Mouse (Mus musculus): Measurements from ENCODE around the gene G6pc3. TPM values are rescaled to one million over a fixed set of nuclear protein-coding genes. Genes with fewer than 3 reads are reported as not detected.
A peak's percentile ranks its signal among the peaks of the same experiment; 100 is the strongest.

G6pc3 gene
- polyA plus RNA-seq, 1 experiment from 2014 or later: 32.3 TPM

DNA sequence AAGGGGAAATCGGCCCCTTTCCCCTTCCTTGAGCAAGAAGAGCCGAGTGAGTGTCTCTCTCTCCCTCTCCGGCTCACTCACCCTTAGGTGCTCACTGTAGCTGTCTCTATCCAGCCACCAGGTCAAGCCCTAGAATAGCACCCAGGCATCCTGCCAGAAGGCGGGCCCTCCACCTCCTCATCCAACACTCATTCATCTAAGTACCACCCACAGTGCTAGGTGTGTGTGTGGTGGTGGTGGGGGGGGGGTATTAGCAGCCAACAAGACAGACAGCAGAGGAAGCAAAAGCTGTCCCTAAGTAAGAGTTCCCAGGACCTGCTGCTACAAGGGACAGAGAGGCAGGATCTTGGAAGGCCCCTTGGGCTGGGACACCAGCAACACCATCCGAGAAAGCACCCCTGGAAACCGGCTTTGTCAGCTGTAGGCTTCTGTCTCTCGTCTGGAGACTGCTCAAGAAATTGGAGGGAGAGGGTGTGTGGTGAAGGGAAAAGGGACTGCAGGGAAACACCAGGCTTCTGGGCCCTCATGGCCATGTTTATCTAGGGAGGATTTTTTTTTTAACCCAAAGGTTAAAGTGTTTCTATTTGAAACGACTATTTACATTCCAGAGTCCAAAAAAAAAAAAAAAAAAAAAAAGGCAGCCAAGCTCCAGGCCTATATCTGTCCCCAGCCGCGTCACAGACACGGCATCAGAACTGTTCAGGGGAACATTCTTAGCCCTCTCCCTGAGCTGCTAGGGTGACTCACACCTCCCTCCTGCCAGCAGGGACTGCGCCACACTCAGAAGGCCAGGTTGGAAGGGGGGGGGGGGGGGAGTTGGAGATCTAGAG lies 26.9 kb downstream of the G6pc3 start:
- peaks cover 82% of the 10 kb centered on the region for H3K4me1 ChIP-seq (replicated peaks)
- H3K36me3 ChIP-seq: peaks cover 45% of the 10 kb centered on the region
- peak overlapping the region; percentile 62; the same call in 1 of the 2 replicates for H3K27ac ChIP-seq
- no peaks in the 10 kb centered on the region for H3K9me3 ChIP-seq
- DNase-seq (ENCODE audit: low spot score): no peak
- WGBS: 56% methylated on average over 12 of the region's 12 CpGs
- H3K4me3 ChIP-seq: no peak overlapping the region
- no peaks in the 10 kb centered on the region for H3K27me3 ChIP-seq (ENCODE audit: insufficient read depth, poor library complexity, severe bottlenecking)

DNA sequence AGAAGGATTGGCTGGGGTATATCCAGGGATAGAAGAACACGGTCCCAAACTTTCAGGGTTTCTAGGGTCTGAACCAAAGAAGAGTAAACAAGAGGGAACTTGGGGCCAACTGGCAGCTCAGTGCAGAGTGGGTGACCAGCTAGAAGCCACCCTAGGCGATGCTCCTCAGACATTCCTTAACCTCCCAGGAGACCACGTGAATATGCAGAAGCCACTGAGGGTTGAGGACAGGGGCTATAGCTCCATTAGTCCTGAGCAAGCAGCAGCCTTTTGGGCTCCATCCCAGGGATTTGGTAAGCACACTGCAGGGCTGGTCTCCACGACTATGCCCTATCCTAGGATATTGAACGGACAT lies 27.4 kb downstream of the G6pc3 start:
- 51% methylated on average over 5 of the region's 5 CpGs for WGBS
- Histone ChIP-seq H3K36me3 (peaks cover 46% of the 10 kb centered on the region), H3K4me3 (0 out of 2 replicates have a peak overlapping the region, but pooled peaks have one; percentile 36), H3K27me3 (ENCODE audit: insufficient read depth, poor library complexity, severe bottlenecking) (no peaks in the 10 kb centered on the region), H3K9me3 (no peaks in the 10 kb centered on the region), H3K27ac (0 out of 2 replicates have a peak overlapping the region, but pooled peaks have one; percentile 12), H3K4me1 (replicated peaks) (peaks cover 78% of the 10 kb centered on the region)
- no peak for DNase-seq (ENCODE audit: low spot score)

DNA sequence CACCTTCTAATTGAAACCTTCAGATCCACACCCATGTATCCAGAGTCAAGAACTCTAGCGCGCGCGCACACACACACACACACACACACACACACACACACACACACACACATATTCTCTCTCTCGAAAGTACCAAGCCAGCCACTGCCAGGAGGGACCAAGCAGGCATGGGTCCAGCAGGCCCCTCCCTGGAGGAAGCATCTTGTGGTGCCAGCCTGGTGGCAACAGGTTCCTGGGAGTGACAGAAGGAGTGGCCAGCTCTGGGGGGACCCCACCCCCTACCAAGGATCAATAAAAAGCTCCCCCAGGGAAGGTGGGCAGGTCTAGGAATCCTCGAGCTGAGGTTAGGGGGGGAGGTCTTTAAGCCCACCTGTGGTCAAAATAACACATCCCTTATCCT lies 28.0 kb downstream of the G6pc3 start:
- H3K4me1 ChIP-seq (replicated peaks): peaks cover 77% of the 10 kb centered on the region
- 0 out of 2 replicates have a peak overlapping the region, but pooled peaks have one; percentile 36 for H3K4me3 ChIP-seq
- no peaks in the 10 kb centered on the region for H3K27me3 ChIP-seq (ENCODE audit: insufficient read depth, poor library complexity, severe bottlenecking)
- no peak for DNase-seq (ENCODE audit: low spot score)
- H3K9me3 ChIP-seq: no peaks in the 10 kb centered on the region
- H3K36me3 ChIP-seq: peaks cover 48% of the 10 kb centered on the region
- H3K27ac ChIP-seq: peak overlapping the region; percentile 62; the same call in 1 of the 2 replicates
- 81% methylated on average over 6 of the region's 6 CpGs for WGBS

DNA sequence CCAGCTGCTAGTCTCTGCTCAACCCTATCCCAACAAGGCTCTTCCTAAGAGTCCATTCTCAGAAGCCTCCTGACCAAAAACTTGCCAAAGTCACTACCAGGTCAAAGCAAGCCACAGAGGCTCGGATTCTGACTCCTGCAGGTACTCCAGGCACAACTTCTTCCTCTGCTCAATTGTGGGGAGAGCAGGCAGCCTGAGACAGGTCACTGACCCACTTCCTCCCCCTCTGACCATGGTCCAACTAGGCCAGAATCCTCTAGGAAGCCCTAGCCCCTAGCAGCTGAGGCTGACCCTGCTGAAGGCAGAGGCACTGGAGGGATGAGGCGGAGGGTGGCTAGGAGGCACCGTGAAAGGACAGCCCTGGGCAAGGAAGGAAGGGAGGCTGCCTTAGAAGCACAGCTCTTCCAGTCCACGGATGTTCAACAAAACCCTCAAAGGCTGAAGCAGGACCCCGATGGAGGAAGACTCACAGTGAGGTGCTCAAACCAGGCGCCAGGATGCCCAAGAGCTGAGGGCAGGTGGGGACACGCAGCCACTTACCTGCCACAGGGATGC lies 28.5 kb downstream of the G6pc3 start:
- WGBS: 79% methylated on average over 7 of the region's 7 CpGs
- DNase-seq (ENCODE audit: low spot score): no peak
- Histone ChIP-seq H3K36me3 (peaks cover 53% of the 10 kb centered on the region), H3K27me3 (ENCODE audit: insufficient read depth, poor library complexity, severe bottlenecking) (no peaks in the 10 kb centered on the region), H3K9me3 (no peaks in the 10 kb centered on the region), H3K4me1 (replicated peaks) (peaks cover 81% of the 10 kb centered on the region), H3K4me3 (peak overlapping the region; percentile 36), H3K27ac (peak overlapping the region; percentile 86)

DNA sequence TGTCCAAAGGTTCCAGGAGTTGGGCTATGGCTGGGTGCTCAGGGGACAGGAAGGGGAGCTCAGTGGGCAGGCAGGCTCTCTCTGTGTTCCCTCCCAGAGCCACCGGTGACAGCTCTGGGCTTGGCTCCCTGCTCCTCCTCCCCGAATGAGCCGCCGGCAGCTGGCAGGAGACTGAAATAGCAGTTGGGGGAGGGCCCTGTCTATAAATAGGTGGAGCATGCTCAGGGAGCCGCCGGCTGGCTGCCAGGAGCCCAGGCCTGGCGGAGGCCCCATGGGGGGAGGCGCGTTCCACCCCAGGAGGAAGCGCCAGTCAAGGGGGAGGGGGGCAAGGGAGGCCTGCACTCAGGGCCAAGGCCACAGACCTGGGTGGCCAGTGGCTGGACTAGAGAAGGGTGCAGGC lies 29.4 kb downstream of the G6pc3 start:
- Histone ChIP-seq H3K4me3 (peak overlapping the region; percentile 36), H3K36me3 (peaks cover 60% of the 10 kb centered on the region), H3K27me3 (ENCODE audit: insufficient read depth, poor library complexity, severe bottlenecking) (peaks cover 7% of the 10 kb centered on the region; the same call in 1 of the 2 replicates), H3K4me1 (replicated peaks) (peaks cover 86% of the 10 kb centered on the region), H3K9me3 (no peaks in the 10 kb centered on the region), H3K27ac (peak overlapping the region; percentile 86)
- peak; percentile 77 for DNase-seq (ENCODE audit: low spot score)
- 1% methylated on average over 10 of the region's 10 CpGs for WGBS

DNA sequence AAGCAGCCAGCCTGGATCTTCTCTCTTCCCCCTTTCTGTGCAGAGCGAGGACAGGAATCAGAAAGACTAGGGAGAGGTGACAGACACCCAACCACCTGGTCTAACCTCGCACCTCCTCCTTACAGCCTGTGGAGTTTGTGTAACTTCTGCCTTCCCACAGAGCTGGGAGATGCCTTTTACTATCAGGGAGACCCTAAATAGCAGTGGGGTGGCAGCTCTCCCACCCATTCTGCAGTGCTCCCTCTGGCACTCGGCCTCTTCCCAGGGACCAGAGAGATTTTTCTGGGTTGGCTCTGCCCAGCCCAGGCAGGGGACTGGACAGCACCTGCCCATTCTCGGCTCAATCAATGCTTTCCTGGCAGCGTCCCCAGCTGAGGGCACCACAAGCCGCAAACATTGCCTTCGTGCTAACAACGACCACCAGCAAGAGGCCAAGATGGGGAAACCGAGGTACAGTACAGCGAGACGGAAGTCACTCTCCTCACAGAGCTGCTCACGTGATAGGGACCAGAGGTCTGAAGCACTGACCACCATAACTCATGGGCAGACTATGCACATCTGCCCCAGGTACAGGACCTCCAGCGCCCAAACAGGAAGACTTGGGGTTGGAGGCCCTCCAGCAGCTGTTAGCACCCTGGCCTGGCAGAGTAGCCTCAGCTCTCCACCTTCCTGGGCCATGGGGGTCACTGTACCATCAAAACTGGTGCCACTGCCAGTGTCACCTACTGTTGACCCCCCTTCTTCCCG lies 30.0 kb downstream of the G6pc3 start:
- Histone ChIP-seq H3K27me3 (ENCODE audit: insufficient read depth, poor library complexity, severe bottlenecking) (peaks cover 7% of the 10 kb centered on the region; the same call in 1 of the 2 replicates), H3K4me1 (replicated peaks) (peaks cover 86% of the 10 kb centered on the region), H3K4me3 (peak overlapping the region; percentile 36), H3K36me3 (peaks cover 66% of the 10 kb centered on the region), H3K9me3 (no peaks in the 10 kb centered on the region), H3K27ac (peak overlapping the region; percentile 86)
- 74% methylated on average over 14 of the region's 14 CpGs for WGBS
- DNase-seq (ENCODE audit: low spot score): no peak

DNA sequence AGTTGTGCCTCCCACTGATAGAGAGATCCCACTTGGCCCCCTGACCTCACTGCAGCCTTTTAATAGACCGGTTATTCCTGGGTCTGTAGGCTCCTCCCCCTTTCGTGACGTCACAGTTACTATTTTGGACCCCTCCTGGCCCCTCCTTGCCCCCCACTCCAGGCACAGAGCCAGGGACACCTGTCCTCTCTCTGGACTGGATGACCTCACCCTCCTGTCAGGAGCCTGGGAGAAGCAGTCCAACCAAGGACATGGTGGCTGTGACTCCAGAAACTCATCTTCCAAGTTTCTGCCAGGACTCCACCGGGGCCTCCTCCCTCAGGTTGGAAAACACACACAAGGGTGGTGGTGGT lies 30.6 kb downstream of the G6pc3 start:
- Histone ChIP-seq H3K36me3 (peaks cover 69% of the 10 kb centered on the region), H3K27ac (peak overlapping the region; percentile 86)
- DNase-seq (ENCODE audit: low spot score): no peak

DNA sequence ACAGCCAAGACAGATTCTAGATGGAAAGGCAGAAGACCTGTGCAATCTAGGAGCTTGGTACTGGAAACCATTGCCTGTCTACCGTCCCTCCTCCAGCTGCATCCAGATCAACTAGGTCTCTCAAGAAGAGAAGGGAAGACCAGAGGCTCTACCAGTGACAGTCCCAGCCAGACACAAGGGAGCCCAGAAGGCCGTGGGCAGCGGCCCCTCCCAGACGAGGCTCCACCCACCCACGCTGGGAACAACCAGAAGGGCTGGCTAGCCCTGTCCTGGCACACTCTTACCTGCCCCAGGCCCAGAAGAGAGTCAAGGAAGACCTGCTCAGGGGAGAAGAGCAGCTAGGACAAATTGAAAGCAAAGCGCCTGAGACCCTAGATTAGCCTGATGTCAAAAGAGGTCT lies 31.0 kb downstream of the G6pc3 start:
- whole genome bisulfite sequencing: 71% methylated on average over 6 of the region's 6 CpGs
- Histone ChIP-seq H3K4me1 (replicated peaks) (peaks cover 86% of the 10 kb centered on the region), H3K27ac (0 out of 2 replicates have a peak overlapping the region, but pooled peaks have one; percentile 86), H3K4me3 (no peak overlapping the region), H3K9me3 (no peaks in the 10 kb centered on the region), H3K36me3 (peaks cover 69% of the 10 kb centered on the region), H3K27me3 (ENCODE audit: insufficient read depth, poor library complexity, severe bottlenecking) (peaks cover 12% of the 10 kb centered on the region)
- DNase-seq (ENCODE audit: low spot score): no peak

More for the DNA sequence above, 30.6 kb downstream of the G6pc3 start:
- peaks cover 86% of the 10 kb centered on the region for H3K4me1 ChIP-seq (replicated peaks)
- no peak overlapping the region for H3K4me3 ChIP-seq
- peaks cover 8% of the 10 kb centered on the region for H3K27me3 ChIP-seq (ENCODE audit: insufficient read depth, poor library complexity, severe bottlenecking)
- H3K9me3 ChIP-seq: no peaks in the 10 kb centered on the region
- WGBS: 83% methylated on average over 4 of the region's 4 CpGs

DNA sequence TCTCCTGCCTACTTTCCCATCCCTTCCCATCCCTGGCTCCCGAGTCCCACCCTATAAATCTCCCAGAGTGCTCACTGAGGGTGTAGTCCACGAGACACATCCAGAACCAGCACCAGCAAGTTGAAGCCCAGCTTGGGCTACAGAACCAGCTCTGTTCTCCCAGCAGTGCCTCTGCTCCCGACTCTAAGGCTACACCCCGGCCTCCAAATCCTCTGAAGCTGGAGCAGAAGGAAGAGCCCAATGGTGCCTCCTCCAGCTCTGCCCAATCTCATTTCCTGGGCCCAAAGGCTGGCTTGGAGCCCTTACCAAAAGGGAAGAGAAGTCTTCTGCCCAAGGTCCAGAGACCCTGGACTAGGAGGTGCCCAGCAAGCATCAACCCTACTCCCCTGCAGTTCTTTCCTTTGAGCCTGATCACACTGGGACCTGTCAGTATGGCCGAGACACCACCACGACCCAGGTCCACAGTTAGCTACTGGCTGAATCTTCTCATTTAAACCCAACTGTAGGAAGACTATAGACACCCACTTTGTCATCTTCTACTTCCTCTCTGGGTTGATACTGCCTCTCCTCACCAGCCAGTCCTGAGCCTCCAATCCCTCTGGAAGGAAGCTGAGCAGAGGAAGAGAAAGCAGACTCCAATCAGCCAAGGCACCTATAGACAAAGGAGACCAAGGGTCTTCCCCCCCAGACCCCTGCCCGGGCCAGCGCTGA lies 32.0 kb downstream of the G6pc3 start:
- H3K9me3 ChIP-seq: no peaks in the 10 kb centered on the region
- H3K27me3 ChIP-seq (ENCODE audit: insufficient read depth, poor library complexity, severe bottlenecking): peaks cover 19% of the 10 kb centered on the region
- no peak for DNase-seq (ENCODE audit: low spot score)
- H3K36me3 ChIP-seq: peaks cover 69% of the 10 kb centered on the region
- no peak overlapping the region for H3K4me3 ChIP-seq
- 89% methylated on average over 8 of the region's 8 CpGs for WGBS
- H3K27ac ChIP-seq: peak overlapping the region; percentile 40; the same call in 1 of the 2 replicates
- peaks cover 86% of the 10 kb centered on the region for H3K4me1 ChIP-seq (replicated peaks)

DNA sequence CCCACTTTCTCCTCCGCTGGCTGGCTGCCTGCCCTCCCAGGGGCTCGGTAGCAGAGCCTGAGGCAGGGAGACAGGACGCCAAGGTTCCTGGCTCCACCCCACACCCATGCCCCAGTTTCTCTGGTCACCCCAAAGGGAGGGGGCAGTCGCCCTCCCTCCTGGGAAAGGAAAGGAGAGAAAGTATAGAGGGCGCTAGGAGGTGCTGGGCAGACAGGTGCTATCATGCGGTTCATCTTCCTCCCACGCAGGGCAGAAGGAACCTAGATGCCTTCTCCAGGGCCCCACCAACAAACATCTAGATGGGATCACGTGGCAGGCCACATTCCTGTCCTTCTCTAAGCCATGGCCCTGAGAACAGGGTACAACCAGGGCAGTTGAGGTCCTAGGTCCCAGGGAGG lies 32.5 kb downstream of the G6pc3 start:
- Histone ChIP-seq H3K4me1 (replicated peaks) (peaks cover 87% of the 10 kb centered on the region), H3K27ac (peak overlapping the region; percentile 40; the same call in 1 of the 2 replicates)
- DNase-seq (ENCODE audit: low spot score): no peak

DNA sequence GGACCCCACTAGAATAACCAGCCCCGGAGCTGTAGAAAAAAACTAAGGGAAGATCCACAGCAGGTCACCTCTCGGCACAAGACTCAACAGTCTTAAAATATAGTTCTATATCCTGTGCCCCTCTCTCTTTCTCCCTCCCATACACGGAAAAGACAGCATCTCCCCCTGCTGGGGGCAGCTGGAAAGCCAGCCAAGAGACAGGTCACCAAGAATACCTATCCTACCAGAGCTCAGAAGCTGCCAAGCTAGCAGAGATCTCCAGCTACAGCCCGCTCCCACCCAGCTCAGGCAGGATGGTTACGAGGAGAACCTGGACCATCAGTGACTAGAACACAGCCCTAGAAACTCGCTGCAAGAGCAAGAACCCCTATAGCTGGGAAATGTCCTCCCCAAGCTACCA lies 33.7 kb downstream of the G6pc3 start:
- Histone ChIP-seq H3K4me3 (no peak overlapping the region; the same call in 1 of the 2 replicates), H3K4me1 (replicated peaks) (peaks cover 87% of the 10 kb centered on the region), H3K27ac (no peak overlapping the region), H3K36me3 (peaks cover 58% of the 10 kb centered on the region), H3K27me3 (ENCODE audit: insufficient read depth, poor library complexity, severe bottlenecking) (peaks cover 24% of the 10 kb centered on the region), H3K9me3 (no peaks in the 10 kb centered on the region)
- 48% methylated on average over 6 of the region's 6 CpGs for WGBS
- peak; percentile 70 for DNase-seq (ENCODE audit: low spot score)

More for the DNA sequence above, 32.5 kb downstream of the G6pc3 start:
- H3K36me3 ChIP-seq: peaks cover 69% of the 10 kb centered on the region
- peaks cover 23% of the 10 kb centered on the region for H3K27me3 ChIP-seq (ENCODE audit: insufficient read depth, poor library complexity, severe bottlenecking)
- H3K4me3 ChIP-seq: no peak overlapping the region
- 73% methylated on average over 8 of the region's 8 CpGs for WGBS
- no peaks in the 10 kb centered on the region for H3K9me3 ChIP-seq

DNA sequence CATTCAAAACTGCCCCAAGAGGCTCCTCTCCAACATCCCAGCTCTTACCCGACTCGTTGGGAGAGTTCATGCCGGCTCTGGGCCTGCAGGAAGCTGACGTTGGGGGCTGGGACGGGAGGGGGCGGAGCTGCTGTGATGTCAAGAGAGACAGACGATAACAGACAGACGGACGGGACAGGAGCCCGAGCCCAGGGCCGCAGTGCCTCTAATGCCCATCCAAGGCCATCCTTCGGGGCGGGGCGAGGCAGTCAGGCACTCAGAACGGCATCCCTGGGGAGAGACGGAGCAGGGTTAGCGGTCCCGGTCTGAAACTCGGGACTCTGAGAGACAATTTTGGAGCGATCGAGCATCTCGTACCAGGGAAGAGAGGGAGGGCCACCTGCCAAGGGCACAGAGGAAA lies 35.3 kb downstream of the G6pc3 start:
- peak overlapping the region; percentile 54; the same call in 1 of the 2 replicates for H3K27ac ChIP-seq
- peaks cover 34% of the 10 kb centered on the region for H3K27me3 ChIP-seq (ENCODE audit: insufficient read depth, poor library complexity, severe bottlenecking)
- H3K4me1 ChIP-seq (replicated peaks): peaks cover 87% of the 10 kb centered on the region
- H3K9me3 ChIP-seq: no peaks in the 10 kb centered on the region
- peaks cover 48% of the 10 kb centered on the region for H3K36me3 ChIP-seq
- DNase-seq (ENCODE audit: low spot score): peak; percentile 24
- H3K4me3 ChIP-seq: peak overlapping the region; percentile 42
- WGBS: 7% methylated on average over 22 of the region's 22 CpGs
